Mouse (Mus musculus): ENCODE measurements around the gene Ahsa1.

DNA sequence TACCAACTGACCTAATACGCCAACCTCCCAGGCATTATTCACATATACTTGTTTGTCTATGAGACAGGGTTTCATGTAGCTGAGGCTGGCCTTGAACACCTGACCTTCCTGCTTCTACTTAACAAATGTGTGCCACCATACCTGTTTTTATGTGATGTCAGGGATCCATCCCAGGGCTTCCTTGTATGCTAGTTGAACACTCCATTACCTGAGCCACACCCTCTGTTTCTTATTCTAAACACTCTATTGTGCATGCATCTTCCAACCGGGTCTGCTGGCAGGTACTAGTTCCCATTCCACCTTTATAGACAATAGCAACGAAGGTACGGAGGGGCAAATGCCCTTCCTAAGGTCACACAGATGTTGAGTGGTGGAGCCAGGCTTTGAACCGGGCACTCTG lies 22.8 kb downstream of the Ahsa1 start:
- TF ChIP-seq CTCF (IDR thresholded peaks at IDR 0.05): no peak
- no peak for TF ChIP-seq EP300 (IDR thresholded peaks at IDR 0.05)
